Mouse (Mus musculus) liver, embryonic 11.5 days (tissue): Measurements from ENCODE around the gene Dspp. TPM values are rescaled to one million over a fixed set of nuclear protein-coding genes. Genes with fewer than 3 reads are reported as not detected.

ENCODE experiments used
- ATAC-seq: fragments of 200-750 bp; cut with Nextera tagmentation; replicated peaks from 2 replicates; pipeline ENCODE4 v1.8.0; 2017; ENCODE audit warnings: moderate number of reproducible peaks, mild to moderate bottlenecking, moderate TSS enrichment, moderate library complexity; ENCODE audit not compliant: low FRiP score
- DNase-seq: peaks from one replicate; pipeline ENCODE4 v3.0.0-alpha.2; 2017; ENCODE audit warnings: low spot score
- H3K27ac ChIP-seq: fragments of 300-500 bp; sonication (generic); 2 replicates; pipeline ENCODE4 v1.5.1; 2014; ENCODE audit warnings: mild to moderate bottlenecking, low read depth, low read length, control low read depth
- H3K27me3 ChIP-seq: fragments of 300-500 bp; sonication (generic); replicated peaks from 2 replicates; pipeline ENCODE4 v1.6.1; 2014; ENCODE audit warnings: low read length, mixed read lengths; ENCODE audit not compliant: control insufficient read depth, insufficient read depth
- H3K36me3 ChIP-seq: fragments of 300-500 bp; sonication (generic); 2 replicates; pipeline ENCODE4 v1.6.1; 2014; ENCODE audit warnings: mild to moderate bottlenecking, low read length, moderate library complexity, mixed read lengths; ENCODE audit not compliant: control insufficient read depth, insufficient read depth
- H3K4me1 ChIP-seq: fragments of 300-500 bp; sonication (generic); replicated peaks from 2 replicates; pipeline ENCODE4 v1.6.1; 2014; ENCODE audit warnings: low read length, mixed read lengths; ENCODE audit not compliant: control insufficient read depth, insufficient read depth
- H3K4me2 ChIP-seq: fragments of 300-500 bp; sonication (generic); 2 replicates; pipeline ENCODE4 v1.6.1; 2014; ENCODE audit warnings: mild to moderate bottlenecking, control low read depth, moderate library complexity
- H3K4me3 ChIP-seq: fragments of 300-500 bp; sonication (generic); 2 replicates; pipeline ENCODE4 v1.5.1; 2014; ENCODE audit warnings: low read depth, low read length, control low read depth
- H3K9ac ChIP-seq: fragments of 300-500 bp; sonication (generic); 2 replicates; pipeline ENCODE4 v1.6.1; 2014; ENCODE audit warnings: low read depth, low read length, control low read depth
- H3K9me3 ChIP-seq: fragments of 300-500 bp; sonication (generic); 2 replicates; pipeline ENCODE4 v1.6.1; 2016; ENCODE audit warnings: low read length, inconsistent platforms, mixed read lengths; ENCODE audit not compliant: control insufficient read depth
- WGBS: fragments of 180-500 bp; shearing (Covaris S2); extraction: QIAGEN DNeasy Blood & Tissue Kit; methylation state at CpG from one replicate; pipeline ENCODE4 v1.1.7; 2014; 5-methylcytosine and 5-hydroxymethylcytosine counted together
- polyA plus RNA-seq: library from polyadenylated mRNA; unstranded; fragments of >200 nt; fragmentation: Nextera tagmentation; extraction: Ambion mirVana; gene quantifications from 2 replicates; pipeline ENCODE4 v1.2.1, GENCODE M21; 2014

The Dspp gene
- polyA plus RNA-seq, 1 experiment from 2014 or later = not detected

DNA sequence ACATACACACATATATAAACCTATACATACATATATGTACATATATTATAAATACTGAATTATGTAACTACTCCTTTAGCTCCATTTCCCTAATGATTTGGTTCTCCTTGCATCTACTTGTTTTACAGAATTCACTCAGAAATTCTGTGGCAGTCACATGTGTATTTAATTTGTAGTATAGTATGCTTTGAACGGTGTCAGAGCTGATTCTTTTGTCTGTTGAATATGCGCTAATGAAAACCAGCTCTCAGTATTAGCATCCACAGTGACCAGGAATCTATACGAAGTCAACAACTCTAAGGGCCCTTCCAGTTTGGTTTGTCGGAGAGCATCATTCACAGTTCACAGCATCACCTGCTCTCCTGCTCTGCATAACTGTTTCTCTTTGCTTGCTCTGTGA, 7.0 kb upstream of the Dspp start:
- no peak overlapping the region for H3K9ac ChIP-seq
- 80% methylated on average over 4 of the region's 4 CpGs for WGBS
- DNase-seq (no peak), ATAC-seq (no peak)
- H3K4me2 ChIP-seq = no peak overlapping the region
- no peaks in the 10 kb centered on the region for H3K36me3 ChIP-seq
- H3K4me1 ChIP-seq = no peaks in the 10 kb centered on the region
- no peak overlapping the region for H3K27ac ChIP-seq
- H3K9me3 ChIP-seq = no peaks in the 10 kb centered on the region
- no peak overlapping the region for H3K4me3 ChIP-seq
- no peaks in the 10 kb centered on the region for H3K27me3 ChIP-seq

DNA sequence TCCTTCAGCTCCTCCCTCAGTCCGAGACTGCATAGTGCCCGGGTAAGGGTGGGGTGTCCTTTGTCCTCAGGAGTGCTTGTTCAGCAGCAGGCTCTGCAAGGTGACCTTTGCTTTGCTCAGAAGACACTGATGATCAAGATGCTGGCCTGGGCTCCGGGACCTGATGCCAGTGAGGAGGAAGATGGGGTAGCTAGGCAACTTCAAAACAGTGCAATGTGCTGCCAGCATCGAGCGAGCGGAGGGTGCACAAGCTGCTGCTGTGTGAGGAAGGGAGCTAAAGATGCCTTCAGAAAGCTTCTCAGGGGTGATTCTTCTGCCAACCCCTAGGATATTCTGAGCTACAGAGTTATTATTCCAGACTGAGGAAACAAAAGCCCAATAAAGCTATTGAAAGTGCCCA, 2.6 kb downstream of the Dspp start:
- no peak overlapping the region for H3K27ac ChIP-seq
- no peaks in the 10 kb centered on the region for H3K4me1 ChIP-seq
- ATAC-seq (no peak), DNase-seq (no peak)
- H3K9ac ChIP-seq = no peak overlapping the region
- H3K4me2 ChIP-seq = no peak overlapping the region
- no peak overlapping the region for H3K4me3 ChIP-seq
- H3K36me3 ChIP-seq = no peaks in the 10 kb centered on the region
- H3K27me3 ChIP-seq = no peaks in the 10 kb centered on the region
- no peaks in the 10 kb centered on the region for H3K9me3 ChIP-seq
- 82% methylated on average over 6 of the region's 6 CpGs for WGBS

DNA sequence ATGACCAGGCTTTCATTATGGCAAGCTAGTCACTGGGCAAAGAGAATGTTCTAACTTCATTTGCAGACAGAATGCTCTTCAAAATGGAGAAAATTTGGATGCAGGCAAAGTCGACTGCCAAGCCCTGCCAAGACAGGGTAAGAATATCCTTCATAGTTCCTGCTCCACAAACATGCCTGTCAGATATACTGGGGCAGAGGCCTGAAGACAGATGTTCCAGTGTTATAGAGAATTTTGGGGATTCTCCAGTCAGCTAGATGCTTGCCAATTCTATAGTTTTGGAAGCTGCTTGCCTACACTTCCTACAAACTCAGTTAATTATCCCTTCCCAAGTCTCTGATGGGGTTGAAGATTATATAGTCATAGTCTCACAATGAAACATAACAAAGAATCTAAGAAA, 13.2 kb downstream of the Dspp start:
- no peak overlapping the region for H3K9ac ChIP-seq

DNA sequence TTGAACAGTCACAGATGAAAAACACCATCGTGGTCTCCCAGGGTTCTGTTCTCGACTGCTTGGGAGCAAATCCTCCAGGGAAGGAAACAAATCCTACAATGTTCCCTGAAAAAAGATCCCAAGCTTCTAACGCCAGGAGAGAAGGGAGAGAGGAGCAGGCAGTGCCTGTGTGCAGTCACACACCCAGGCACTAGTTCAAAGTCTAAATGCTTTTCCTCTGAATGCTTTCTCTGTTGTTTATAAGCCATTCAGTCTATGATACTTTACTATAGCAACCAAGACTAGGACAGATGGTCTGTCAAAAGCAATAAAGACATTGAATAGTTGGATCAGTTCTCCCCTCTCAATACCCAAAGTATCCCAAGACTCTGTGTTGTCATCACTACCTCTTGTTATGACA, 16.8 kb downstream of the Dspp start:
- Histone ChIP-seq H3K4me2 (no peak overlapping the region), H3K4me3 (no peak overlapping the region), H3K4me1 (no peaks in the 10 kb centered on the region), H3K36me3 (no peaks in the 10 kb centered on the region), H3K9me3 (no peaks in the 10 kb centered on the region; the same call in 1 of the 2 replicates), H3K27me3 (no peaks in the 10 kb centered on the region), H3K27ac (no peak overlapping the region), H3K9ac (no peak overlapping the region)
- ATAC-seq (no peak), DNase-seq (no peak)
- WGBS = 60% methylated on average over 3 of the region's 3 CpGs

More for the DNA sequence above, 13.2 kb downstream of the Dspp start:
- Histone ChIP-seq H3K27me3 (no peaks in the 10 kb centered on the region), H3K4me3 (no peak overlapping the region), H3K9me3 (peaks cover 2% of the 10 kb centered on the region; the same call in 1 of the 2 replicates), H3K4me2 (no peak overlapping the region), H3K36me3 (no peaks in the 10 kb centered on the region), H3K27ac (no peak overlapping the region), H3K4me1 (no peaks in the 10 kb centered on the region)
- 81% methylated on average over 1 of the region's 1 CpGs for WGBS
- no peak for ATAC-seq
- DNase-seq = no peak

DNA sequence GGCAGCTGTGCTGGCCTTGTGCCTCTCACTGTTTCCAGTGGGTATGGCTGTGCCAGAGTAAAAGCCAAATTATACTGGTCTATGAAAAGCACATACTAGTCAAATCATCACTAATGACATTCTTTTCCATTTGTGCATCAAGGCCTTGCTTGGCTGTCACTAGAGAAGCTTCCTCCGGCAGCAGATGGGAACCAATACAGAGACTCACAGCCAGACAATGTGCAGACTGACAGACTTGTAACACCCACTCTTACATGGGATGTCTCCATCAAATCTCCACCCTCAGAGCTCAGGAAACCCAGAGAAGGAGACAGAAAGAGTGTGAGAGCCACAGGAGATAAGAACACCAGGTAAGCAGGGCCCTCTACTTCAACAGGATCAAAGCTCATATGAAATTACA, 24.6 kb downstream of the Dspp start:
- no peaks in the 10 kb centered on the region for H3K27me3 ChIP-seq
- H3K4me1 ChIP-seq = no peaks in the 10 kb centered on the region
- 91% methylated on average over 1 of the region's 1 CpGs for WGBS
- H3K9ac ChIP-seq = no peak overlapping the region
- H3K4me3 ChIP-seq = no peak overlapping the region
- H3K27ac ChIP-seq = no peak overlapping the region
- H3K9me3 ChIP-seq = no peaks in the 10 kb centered on the region
- H3K36me3 ChIP-seq = no peaks in the 10 kb centered on the region
- ATAC-seq (no peak), DNase-seq (no peak)
- H3K4me2 ChIP-seq = no peak overlapping the region

DNA sequence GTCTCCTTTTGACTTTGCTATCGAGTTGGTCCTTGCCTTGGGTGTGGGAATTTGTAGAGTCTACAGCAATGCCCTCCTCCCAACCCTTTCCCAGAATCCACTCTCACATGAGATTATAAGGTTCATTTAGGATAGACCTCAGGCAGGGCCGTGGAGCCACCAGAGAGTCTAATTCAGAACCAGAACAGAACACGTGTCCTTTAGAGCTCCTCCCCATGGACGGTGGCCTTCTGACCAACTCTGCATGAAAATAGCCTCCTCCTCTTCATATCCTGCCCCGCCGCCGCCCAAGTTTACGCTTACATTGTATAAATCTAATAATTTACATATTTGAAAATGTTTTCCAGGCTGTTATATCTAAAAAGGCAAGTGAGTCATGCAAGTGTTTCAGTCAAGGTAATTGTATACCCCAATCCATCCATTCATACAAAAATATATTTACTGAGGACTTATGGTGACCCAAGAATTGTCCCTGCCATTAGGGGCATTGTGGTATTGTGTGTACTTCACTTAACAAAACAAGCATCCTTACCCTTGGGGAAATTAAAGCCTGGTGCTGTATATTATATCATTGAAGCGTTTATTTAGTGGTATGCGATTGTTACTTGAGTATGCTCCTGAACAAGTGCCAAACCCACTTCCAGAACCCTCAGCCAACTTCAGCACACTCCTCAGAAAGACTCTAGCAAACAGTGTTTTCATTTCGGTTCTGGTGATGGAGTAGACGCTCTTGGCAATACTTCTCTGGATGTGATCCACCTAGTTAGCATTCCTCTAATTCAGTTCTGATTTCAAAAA, 30.8 kb downstream of the Dspp start:
- Histone ChIP-seq H3K36me3 (no peaks in the 10 kb centered on the region), H3K9ac (no peak overlapping the region), H3K27me3 (no peaks in the 10 kb centered on the region), H3K27ac (no peak overlapping the region), H3K4me2 (no peak overlapping the region), H3K9me3 (no peaks in the 10 kb centered on the region), H3K4me3 (no peak overlapping the region), H3K4me1 (no peaks in the 10 kb centered on the region)
- 91% methylated on average over 12 of the region's 12 CpGs for WGBS
- DNase-seq = no peak
- no peak for ATAC-seq

DNA sequence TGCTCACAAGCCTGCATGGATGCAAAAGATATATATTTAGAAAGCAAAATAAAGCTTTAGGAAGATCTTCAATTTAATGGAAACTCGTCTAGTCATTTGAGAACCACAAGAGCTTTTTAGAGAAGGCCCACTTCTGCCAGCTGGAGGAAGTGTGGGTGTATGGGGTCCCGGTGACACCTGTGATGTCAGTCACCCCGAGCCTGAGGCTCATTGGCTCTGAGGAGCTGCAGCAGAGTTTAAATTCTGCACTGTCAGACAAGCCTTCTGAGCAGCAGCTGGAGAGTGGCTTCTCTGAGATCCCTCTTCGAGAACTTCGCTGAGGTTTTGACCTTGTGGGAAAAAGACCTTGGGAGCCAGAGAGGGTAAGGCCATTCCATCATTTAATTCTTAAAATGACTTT, 31.8 kb downstream of the Dspp start, which contains the start of gene Dmp1:
Dmp1 (plus strand) TSS at position 263 of the 400 bp plus-strand sequence.
- H3K36me3 ChIP-seq = no peaks in the 10 kb centered on the region
- no peaks in the 10 kb centered on the region for H3K4me1 ChIP-seq
- 75% methylated on average over 5 of the region's 5 CpGs for WGBS
- H3K4me3 ChIP-seq = no peak within 1 kb of the TSS
- H3K4me2 ChIP-seq = no peak within 1 kb of the TSS
- no peak within 1 kb of the TSS for H3K27ac ChIP-seq
- ATAC-seq (no peak), DNase-seq (no peak)
- H3K9ac ChIP-seq = no peak within 1 kb of the TSS
- no peaks in the 10 kb centered on the region for H3K27me3 ChIP-seq
- no peaks in the 10 kb centered on the region for H3K9me3 ChIP-seq

DNA sequence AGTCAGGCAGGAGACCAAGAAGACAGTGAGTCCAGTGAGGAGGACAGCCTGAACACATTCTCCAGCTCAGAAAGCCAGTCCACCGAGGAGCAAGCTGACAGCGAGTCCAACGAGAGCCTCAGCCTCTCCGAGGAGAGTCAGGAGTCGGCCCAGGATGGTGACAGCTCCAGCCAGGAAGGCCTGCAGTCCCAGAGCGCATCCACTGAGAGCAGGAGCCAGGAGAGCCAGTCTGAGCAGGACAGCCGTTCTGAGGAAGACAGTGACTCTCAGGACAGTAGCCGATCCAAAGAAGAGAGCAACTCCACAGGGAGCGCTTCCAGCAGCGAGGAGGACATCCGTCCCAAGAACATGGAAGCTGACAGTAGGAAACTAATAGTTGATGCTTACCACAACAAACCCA, 42.0 kb downstream of the Dspp start:
- ATAC-seq (no peak), DNase-seq (no peak)
- H3K27me3 ChIP-seq = no peaks in the 10 kb centered on the region
- no peak overlapping the region for H3K27ac ChIP-seq
- no peaks in the 10 kb centered on the region for H3K9me3 ChIP-seq
- H3K36me3 ChIP-seq = no peaks in the 10 kb centered on the region
- H3K4me3 ChIP-seq = no peak overlapping the region
- no peak overlapping the region for H3K9ac ChIP-seq
- H3K4me1 ChIP-seq = no peaks in the 10 kb centered on the region
- 79% methylated on average over 11 of the region's 11 CpGs for WGBS
- H3K4me2 ChIP-seq = no peak overlapping the region

DNA sequence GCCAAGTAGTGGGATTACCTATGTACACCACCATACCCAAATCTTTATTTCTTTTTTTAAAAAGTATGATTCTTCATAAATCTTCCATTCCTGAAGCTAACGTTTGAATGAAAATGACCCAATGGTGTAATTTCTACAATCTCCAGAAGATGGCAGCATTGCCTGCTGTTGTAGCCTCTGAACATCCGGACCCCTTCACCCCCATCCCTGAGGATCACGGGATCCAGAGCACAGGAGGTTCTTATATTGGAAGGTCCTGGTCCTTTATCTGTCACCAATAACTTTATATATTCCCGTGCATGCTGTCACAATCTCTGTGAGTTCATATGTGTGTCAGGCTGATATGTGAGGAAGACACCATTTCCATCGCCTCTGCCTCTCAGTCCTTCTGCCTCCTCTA, 48.4 kb downstream of the Dspp start:
- Histone ChIP-seq H3K4me1 (no peaks in the 10 kb centered on the region), H3K27me3 (no peaks in the 10 kb centered on the region), H3K9me3 (no peaks in the 10 kb centered on the region), H3K27ac (no peak overlapping the region), H3K4me3 (no peak overlapping the region), H3K4me2 (no peak overlapping the region), H3K9ac (no peak overlapping the region), H3K36me3 (no peaks in the 10 kb centered on the region)
- 34% methylated on average over 5 of the region's 5 CpGs for WGBS
- ATAC-seq (no peak), DNase-seq (no peak)
